ENCODE assay signal across 8 mouse cellular contexts in genomic region chr14:47367461-47367860, GRCm38 (mm10). TPM values are rescaled to one million over a fixed set of nuclear protein-coding genes. Genes with fewer than 3 reads are reported as not detected.
DNase-seq lines count a peak whose midpoint lies in the region; ATAC-seq and TF ChIP-seq lines count a peak whose summit lies in the region.

Gene Lgals3, plus strand, starts transcription at chr14:47367751.

- TF ChIP-seq CTCF in kidney, adult 2 months (conservative IDR thresholded peaks at IDR 0.05; ENCODE audit: insufficient read depth, insufficient read length, low read depth, low read length), result no peak

- intact Hi-C loops in left cerebral cortex, postnatal 4 days (cut with DNase I), result no loop called here

- WGBS in kidney, adult 2 months, result 48% methylated on average over 9 of the region's 9 CpGs
- 46% methylated on average over 9 of the region's 9 CpGs for WGBS in midbrain, embryonic 10.5 days
- 28% methylated on average over 9 of the region's 9 CpGs for WGBS in stomach, embryonic 15.5 days

- no peaks in the 10 kb centered on the region for H3K36me3 ChIP-seq in kidney, adult 2 months (ENCODE audit: control insufficient read depth, insufficient read depth, low read length)
- no peaks in the 10 kb centered on the region for H3K36me3 ChIP-seq in midbrain, embryonic 10.5 days
- no peaks in the 10 kb centered on the region for H3K36me3 ChIP-seq in stomach, embryonic 15.5 days

- peaks cover 3% of the 10 kb centered on the region; the same call in 1 of the 2 replicates for H3K4me1 ChIP-seq in kidney, adult 2 months (ENCODE audit: control insufficient read depth, insufficient read depth, low read length)
- peaks cover 24% of the 10 kb centered on the region for H3K4me1 ChIP-seq in midbrain, embryonic 10.5 days
- peaks cover 23% of the 10 kb centered on the region for H3K4me1 ChIP-seq in stomach, embryonic 15.5 days

- H3K27me3 ChIP-seq in kidney, adult 2 months (replicated peaks; ENCODE audit: control insufficient read depth, insufficient read depth, low read length), result no peaks in the 10 kb centered on the region
- peaks cover 10% of the 10 kb centered on the region for H3K27me3 ChIP-seq in midbrain, embryonic 10.5 days (ENCODE audit: low read depth, poor library complexity, severe bottlenecking)
- no peaks in the 10 kb centered on the region for H3K27me3 ChIP-seq in stomach, embryonic 15.5 days (replicated peaks)

- H3K4me2 ChIP-seq in stomach, embryonic 15.5 days, result peak within 1 kb of the TSS; percentile 34; the same call in 1 of the 2 replicates

- no peaks in the 10 kb centered on the region for H3K9me3 ChIP-seq in midbrain, embryonic 10.5 days (replicated peaks)
- no peaks in the 10 kb centered on the region for H3K9me3 ChIP-seq in stomach, embryonic 15.5 days

- no peak for TF ChIP-seq POLR2A in kidney, adult 2 months (IDR thresholded peaks at IDR 0.05; ENCODE audit: low read depth, low read length)

- no peak within 1 kb of the TSS for H3K4me3 ChIP-seq in kidney, adult 2 months (ENCODE audit: insufficient read depth, low read depth, low read length)
- H3K4me3 ChIP-seq in midbrain, embryonic 10.5 days, result no peak within 1 kb of the TSS
- H3K4me3 ChIP-seq in stomach, embryonic 15.5 days (replicated peaks), result no peak within 1 kb of the TSS

- DNase-seq in cerebellum, postnatal 10 days, result peak; percentile 72 to 76
- no peak for DNase-seq in cerebellum, adult 11 months
- peak; percentile 88 for DNase-seq in brain, adult 2 months (ENCODE audit: low read depth, low spot score)
- peak; percentile 45 for DNase-seq in forelimb bud, embryonic 11.5 days (ENCODE audit: low read depth, low spot score)
- peak; percentile 76 for DNase-seq in kidney, adult 2 months
- DNase-seq in left cerebral cortex, postnatal 4 days, result peak; percentile 54
- DNase-seq in midbrain, embryonic 10.5 days (ENCODE audit: low spot score), result peak; percentile 69

- ATAC-seq in stomach, embryonic 15.5 days (ENCODE audit: insufficient read depth, low FRiP score, low read depth), result peak; percentile 59; the same call in 1 of the 2 replicates

- H3K27ac ChIP-seq in kidney, adult 2 months (ENCODE audit: insufficient read depth, low read depth, low read length), result peak within 1 kb of the TSS; percentile 75; the same call in 1 of the 2 replicates
- H3K27ac ChIP-seq in midbrain, embryonic 10.5 days (replicated peaks), result peak within 1 kb of the TSS; percentile 69
- H3K27ac ChIP-seq in stomach, embryonic 15.5 days, result peak within 1 kb of the TSS; percentile 83

- no peak within 1 kb of the TSS for H3K9ac ChIP-seq in stomach, embryonic 15.5 days

RNA-seq across cellular contexts. Expression of gene Lgals3, which starts in this region (rescaled TPM):
- polyA plus RNA-seq in kidney, adult 2 months (2012; rRNA removed), result 76.1 and 89.5 TPM in 2 replicates
- 1 to 10 TPM; 1.3 to 1.8 TPM for total RNA-seq in left cerebral cortex, postnatal 4 days (2021)
- polyA plus RNA-seq in midbrain, embryonic 10.5 days (2016; fragmentation: Nextera tagmentation; extraction: Ambion mirVana), result 0.37 and 1.3 TPM in 2 replicates
- 42.7 and 58.3 TPM in 2 replicates for polyA plus RNA-seq in stomach, embryonic 15.5 days (2015; fragmentation: Nextera tagmentation; extraction: Ambion mirVana)

Comparison
In these comparisons a context has a peak if more than half of its experiments do, and no peak if none do; other contexts are left out.
1. RNA of gene Lgals3 (polyA plus RNA-seq): 76.1 to 89.5 TPM in kidney, adult 2 months and 42.7 to 58.3 TPM in stomach, embryonic 15.5 days; 0.37 to 1.3 TPM in midbrain, embryonic 10.5 days; every median in the first group is over 10 times any median in the second.
2. Peak in every context shown above with its lines, with median percentiles within 50 percentile points of each other: H3K27ac ChIP-seq.